Mouse (Mus musculus) layer of hippocampus, adult 18-20 months (tissue): ENCODE data around the gene Rufy4. TPM values are rescaled to one million over a fixed set of nuclear protein-coding genes. Genes with fewer than 3 reads are reported as not detected.

Experiments
- DNase-seq, 2 experiments: peaks; one replicate each; pipeline ENCODE4 v3.0.0; 2022; ENCODE audit warnings: low spot score in 2 of 2
- long read RNA-seq: library from polyadenylated mRNA; stranded (forward); transcript quantifications from one replicate; pipeline ENCODE4 v2.0.0, GENCODE M21; 2021
- total RNA-seq, 2 experiments: library from RNA; stranded (reverse); gene quantifications; 2 replicates each; pipeline ENCODE4 v1.2.3; 2021

The Rufy4 gene
- total RNA-seq, result not detected
- long read RNA-seq, result 0 reads

DNA sequence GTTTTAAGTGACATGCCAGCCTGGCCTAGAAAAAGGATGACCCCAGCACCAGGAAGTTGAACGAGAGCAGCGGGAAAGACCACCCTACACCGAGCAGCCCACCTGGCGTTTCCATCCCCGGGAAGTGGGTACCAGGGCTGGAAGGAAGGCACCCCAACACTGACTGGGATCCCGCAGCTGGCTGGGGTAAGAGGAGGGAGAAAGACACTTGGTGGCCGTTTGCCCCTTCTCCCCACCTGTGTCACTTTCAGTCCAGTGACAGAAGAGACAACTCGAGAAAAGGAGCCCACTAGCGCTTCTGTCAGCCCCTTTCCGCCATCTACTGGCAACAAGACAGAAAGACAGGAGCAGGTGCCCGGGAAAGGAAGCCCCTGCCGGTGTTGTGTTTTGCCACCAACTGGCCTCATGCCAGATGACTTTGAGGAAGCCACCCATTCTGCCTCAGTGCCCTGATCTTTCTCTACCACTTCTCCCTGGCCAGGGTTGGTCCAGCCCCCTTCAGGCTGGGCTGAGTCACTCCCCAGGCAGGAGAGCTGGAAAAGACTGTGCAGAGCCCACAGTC is at the start of gene Rufy4:
Rufy4 (plus strand) TSS at position 551 of the 562 bp plus-strand sequence.
- DNase-seq, result peak in 1 of 2 experiments; percentile 76

DNA sequence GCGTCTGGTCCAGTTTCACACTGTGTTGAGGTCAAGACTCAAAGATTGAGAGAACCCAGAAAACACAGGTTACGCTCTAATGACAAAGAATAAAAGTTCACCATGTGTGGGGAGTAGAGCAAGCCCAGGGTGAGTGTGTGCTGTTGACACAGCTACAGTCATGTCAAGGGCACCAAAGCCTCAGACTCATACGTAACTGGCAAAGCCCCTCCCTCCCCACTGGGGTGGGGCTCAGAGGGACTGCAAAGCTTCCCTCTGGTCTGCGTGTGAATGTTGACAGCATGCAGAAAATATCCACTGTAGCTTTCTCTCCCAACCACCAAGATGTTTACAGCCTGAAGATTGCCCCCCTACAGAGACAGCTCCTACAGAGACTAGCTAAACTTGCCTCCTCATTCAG is 49.1 kb upstream of the Rufy4 start:
- no peak for DNase-seq

DNA sequence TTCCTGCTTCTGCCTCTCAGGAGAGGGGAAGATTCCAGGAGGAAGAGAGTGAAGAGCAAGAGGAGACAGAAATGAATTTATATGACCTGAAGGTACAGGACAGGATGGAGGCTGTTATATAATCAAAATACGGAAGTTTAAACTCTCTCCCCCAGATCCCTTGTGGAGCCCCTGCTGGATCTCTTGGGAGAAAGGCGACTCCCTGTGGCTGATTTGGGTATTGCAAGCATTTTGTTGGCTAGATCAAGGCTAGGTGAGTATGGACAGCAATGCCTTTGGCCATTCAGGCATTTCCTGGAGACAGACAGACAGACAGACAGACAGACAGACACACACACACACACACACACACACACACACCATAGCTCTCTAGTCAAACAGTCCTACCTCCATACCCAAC is 48.0 kb upstream of the Rufy4 start:
- peak; percentile 23 to 85 for DNase-seq

DNA sequence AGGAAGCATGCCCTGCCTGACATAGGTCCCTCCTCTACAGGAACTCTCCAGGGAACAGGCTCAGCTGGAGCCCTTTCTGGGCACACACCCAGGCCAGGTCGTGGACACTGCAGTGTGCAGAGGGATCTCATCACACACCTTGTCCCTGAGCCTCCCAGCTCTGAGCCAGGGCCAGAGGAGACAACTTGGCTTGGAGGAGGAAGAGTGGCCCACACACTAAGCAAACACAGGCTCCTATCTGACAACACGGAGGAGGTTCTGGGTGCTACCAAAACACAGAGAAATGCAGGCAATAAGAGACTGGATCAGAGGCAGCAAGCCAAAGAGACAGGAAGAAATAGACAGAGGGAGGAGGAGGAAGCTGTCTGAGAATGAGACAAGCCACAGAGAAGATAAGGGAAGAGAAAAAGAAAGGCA is 43.8 kb upstream of the Rufy4 start:
- DNase-seq, result peak in 1 of 2 experiments; percentile 14

DNA sequence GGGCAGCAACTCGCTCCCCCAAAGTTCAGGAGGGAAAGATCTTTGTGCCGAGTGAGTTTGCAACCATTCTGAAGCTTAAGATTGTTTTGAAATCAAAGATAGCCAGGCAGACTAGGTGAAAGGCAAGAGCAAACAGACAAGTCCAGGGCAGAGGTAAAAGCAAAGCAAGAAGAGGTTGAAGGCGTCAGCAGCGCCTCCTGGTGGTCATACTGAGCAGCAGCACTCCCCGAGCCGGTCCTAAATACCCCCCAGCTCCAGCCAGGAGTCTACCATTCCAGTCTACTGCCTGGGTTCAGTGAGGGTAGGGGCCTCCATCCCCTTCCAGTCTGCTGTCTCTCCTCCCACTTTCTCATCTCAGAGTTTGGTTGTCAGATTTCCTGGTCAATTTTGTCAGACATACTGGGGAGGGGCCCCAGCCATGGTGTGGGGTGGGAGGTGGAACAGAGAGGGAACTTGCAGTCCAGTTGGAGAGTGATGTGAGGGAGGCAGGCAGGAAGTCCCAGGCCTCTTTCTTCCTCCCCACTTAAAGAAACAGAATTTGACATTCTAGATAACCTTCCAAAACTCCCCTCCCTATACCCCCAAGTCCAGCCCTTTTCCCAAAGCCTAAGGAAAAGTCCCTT is 42.4 kb upstream of the Rufy4 start:
- peak in 1 of 2 experiments; percentile 21 for DNase-seq

DNA sequence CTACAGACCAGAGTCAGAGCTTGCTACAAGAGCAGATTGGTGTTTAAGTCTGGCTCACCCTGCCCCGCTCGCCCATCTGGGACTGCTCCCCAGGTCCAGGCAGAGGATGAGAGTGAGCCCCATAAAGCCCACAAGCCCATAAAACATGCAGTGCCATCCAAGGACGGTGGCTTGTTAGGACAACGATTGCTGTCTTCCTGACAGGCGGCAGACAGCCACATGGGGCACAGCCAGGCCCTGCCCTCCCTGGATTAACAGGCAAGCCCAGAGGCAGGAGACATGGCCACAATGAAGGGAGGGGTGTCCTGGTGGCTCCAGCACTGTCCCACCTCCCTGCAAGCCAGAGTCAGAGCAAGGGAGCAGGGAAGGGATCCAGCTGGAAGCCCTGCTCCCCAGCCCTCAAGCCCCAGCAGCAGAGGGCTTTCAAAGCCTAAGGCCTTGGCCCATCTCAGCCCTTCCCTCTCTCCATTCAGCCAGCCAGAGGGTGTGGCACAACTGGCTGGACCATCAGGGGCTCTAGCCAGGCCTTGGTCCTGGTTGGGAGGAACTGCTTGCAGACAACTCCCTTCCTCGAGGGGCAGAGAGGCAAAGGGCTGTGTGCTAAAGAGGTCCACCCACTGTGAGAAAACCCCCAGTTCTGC is 41.2 kb upstream of the Rufy4 start:
- DNase-seq, result no peak

DNA sequence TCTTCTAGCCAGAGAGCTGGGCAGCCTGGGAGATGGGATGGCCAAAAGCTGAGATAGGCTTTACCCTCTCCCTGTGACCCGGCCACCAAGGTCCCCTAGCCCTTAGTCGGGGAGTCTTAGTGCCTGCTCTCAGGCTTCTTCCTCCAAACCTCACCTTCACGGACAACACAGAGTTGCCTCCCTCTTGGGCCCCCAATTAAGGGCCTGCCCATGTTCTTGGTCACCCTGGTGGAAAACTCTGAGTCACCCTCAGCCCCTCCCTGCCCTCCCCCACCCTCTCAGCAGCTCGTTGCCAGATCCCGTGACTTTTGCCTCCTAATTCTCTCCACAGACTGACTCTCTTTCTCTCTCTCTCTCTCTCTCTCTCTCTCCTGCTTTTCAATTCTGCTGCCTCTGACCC is 40.6 kb upstream of the Rufy4 start:
- no peak for DNase-seq

DNA sequence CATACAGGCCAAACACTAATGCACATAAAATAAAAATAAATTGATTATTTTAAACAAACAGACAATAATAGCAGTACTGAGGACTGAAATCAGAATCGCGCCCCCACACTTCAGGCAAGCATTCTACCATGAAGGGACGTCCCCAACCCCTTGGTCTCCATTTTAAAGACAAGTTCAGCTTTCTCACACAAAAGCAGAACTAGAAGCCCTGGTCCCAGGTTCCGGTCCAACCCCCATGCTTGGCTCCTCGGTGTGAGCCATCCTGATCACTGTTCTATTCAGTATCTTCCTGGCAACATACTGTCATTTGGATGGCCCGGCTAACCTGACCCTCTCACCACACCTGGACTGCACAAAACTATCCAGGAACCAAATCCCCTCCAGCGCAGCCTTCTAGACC is 39.8 kb upstream of the Rufy4 start:
- DNase-seq, result no peak

DNA sequence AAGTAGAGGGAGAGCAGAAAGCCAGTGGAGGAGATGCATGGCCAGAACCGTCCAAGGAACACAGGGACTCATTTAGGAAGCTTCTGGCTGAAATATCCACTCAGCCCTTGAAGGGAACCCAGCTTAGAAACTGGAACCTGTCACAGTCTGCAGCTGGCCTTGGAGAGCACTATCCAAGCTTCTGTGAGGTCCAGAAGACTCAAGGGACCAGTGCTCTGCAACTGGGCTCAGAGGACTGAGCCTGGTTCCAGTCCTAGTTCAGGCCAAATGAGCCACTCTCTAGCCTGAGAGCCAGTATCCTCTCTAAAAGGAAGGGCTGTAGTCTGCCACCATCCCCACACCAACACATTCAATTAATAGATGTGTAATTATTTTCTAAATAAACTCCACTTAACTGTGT is 36.8 kb upstream of the Rufy4 start:
- DNase-seq, result no peak

DNA sequence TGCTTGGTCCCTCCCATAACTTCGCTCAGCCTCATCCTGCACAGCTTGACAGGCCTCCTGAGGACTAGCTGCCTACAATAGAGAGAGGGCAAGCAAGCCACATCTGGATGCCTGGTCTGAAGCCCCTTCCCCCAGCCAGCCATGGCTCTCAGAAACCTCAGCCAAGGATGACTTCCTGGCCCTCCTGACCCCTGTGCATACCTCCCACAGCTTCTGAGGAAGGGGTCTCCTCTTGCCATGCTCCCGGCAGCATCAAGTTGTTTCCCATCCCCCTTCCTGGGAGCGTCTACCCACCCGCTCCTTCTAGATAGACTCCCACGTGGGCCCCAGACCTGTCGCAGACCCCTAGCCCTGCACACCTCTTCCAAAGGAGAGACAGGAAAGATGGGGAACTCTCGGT is 35.0 kb upstream of the Rufy4 start:
- no peak for DNase-seq

DNA sequence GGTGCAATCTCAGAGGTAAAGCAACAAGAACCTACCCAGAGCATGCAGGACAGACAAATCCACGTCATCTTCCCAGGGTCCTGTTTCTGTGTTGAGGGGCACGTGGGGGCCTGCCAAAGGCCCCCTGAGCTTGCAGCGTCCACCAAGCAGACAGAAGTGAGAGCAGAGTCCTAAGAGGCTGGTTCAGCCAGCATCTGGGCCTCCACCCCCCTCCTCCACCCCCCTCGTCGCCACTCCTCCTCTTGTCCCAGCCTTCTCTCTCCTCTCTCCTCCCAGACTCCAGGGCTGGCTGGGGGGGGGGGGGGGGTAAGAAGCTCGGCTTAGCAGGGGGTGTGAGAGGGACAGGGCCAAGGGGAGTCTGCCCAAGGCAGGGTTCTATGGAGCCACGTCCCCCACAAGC is 34.2 kb upstream of the Rufy4 start:
- DNase-seq, result no peak

DNA sequence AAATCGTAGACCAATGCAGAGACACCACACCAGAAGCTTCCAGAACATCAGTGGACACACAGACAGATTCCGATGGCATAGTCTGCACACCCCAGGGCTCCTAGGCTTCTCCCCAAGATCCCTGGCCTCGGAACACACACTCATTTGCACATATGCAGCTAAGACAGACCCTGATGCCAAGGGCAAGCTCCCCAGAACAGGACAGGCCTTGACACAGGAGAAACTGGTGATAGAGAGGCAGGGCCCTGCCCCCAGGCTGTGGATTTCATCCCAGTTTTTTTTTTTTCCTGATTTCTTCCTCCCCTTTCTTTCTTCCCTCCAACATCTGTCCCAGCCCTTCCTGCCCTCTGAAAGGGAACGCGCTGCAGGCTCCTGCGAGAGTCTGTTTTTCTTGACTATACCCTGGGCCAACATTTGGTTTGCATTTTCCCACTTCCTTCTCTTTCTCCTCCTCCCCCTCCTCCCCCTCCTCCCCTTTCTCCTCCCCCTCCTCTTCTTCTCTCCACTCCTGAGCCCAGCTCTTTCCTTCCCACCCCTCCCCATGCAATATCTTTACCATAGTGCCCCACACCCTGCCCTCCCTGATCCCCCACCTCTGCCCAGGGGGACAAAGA is 33.6 kb upstream of the Rufy4 start:
- DNase-seq, result no peak

DNA sequence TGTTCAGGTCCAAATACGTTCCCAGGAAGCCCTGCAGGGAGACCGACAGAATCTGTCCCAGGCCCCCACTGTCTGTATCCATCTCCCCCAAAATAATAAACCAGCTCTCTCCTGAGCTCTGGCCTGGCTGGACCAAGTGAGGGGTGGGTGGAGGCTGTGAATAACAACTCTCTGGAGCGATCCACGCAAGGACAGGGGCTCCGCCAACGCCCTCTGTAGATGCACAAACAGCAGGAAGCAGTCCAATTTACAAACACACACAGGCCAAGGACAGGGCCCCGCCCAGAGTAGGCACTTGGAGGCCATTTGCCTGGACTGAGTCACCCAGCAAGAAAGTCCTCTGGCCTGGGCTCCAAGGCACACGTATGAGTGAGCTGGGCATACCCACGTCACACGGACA is 33.1 kb upstream of the Rufy4 start:
- no peak for DNase-seq

DNA sequence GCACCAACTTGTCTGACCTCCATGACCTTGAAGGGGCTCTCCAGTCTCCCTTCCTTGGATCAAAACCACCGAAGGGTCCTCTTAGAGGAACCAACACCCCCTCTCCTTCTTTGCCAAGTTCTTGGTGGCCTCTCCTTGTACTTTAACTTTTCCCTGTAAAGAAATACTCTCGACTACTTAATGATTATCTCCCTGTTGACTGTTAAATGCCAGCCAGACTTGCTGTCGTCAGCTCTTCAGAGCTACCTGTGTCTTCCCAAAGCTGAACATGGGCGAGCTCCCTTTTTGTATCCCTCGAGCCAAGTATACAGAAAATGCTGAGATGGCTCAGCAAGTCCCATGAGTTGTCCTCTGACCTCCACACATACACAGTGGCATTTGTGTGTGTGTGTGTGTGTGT is 31.9 kb upstream of the Rufy4 start:
- no peak for DNase-seq

DNA sequence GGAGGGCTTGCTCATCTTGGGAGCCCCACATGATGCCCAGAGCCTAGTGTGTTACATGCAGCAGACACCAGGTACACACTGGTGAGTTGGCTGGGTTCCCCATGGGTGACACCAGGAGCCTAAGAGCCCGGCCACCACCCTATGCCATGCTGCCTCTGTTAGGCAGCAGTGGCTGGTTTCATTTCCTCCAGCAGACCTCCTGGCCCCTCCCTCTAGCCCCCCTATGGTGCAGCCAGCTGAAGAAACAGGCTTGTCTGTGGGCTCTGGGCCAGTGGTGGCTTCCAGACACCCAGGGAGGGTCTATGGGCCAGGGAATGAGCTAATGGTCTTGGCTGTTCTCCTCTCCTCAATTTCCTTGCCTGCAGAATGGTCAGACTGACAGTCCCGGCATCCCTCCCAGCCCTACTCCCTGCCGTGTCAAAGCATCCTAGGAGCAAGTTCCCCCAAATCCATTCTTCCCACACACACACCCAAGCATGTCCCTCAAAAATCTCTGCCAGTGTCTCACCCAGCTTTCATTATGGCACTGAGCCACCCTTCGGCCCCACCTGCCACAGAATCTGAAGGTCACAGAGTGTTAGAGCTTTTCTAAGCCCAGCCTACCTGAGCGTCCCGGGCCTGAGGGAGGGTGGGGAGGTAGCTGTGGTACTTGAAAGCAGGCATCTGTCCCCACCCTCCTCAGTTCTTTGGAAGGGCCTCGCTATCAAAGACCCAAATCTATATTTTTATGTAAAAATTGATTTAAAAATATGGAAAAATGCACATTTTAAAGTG is 30.7 kb upstream of the Rufy4 start:
- peak in 1 of 2 experiments; percentile 12 for DNase-seq

DNA sequence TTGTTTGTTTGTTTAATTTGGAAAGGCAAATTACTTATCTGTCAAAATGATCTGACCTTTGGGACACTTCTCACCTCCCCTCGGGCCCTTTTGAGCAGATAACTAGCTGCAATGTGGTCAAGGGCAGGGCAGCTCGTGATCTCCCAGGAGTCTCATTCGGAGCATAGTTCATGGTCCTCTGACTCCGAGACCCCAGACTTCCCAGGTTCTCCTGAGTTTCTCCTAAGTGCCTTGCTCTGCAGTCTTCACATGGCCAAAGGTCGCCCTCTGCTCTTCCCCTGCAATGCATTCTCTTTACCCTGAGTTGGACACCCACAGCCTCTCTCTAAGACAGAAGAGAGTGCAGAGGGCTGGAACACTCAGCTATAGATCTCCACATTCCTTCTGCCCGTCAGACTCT is 30.0 kb upstream of the Rufy4 start:
- DNase-seq, result no peak

DNA sequence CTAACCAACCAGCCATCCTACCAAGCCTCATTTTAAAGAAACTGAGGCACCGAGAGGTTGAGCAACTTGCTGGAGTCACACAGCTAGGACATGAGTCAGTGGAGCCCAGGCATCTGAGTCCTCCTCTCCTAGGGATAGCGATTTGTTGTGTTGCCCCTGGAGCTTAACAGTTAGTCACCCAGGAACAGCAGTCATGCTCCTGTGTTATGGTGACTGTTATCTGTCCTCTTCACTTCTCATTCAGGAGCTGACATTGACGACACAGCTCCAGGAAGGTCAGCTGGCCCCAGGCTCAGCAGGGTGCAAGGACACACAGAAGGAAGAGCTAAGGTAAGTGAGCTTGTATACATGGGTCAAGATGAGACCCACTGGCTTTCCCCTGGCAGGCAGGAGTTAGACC is 29.6 kb upstream of the Rufy4 start:
- no peak for DNase-seq

DNA sequence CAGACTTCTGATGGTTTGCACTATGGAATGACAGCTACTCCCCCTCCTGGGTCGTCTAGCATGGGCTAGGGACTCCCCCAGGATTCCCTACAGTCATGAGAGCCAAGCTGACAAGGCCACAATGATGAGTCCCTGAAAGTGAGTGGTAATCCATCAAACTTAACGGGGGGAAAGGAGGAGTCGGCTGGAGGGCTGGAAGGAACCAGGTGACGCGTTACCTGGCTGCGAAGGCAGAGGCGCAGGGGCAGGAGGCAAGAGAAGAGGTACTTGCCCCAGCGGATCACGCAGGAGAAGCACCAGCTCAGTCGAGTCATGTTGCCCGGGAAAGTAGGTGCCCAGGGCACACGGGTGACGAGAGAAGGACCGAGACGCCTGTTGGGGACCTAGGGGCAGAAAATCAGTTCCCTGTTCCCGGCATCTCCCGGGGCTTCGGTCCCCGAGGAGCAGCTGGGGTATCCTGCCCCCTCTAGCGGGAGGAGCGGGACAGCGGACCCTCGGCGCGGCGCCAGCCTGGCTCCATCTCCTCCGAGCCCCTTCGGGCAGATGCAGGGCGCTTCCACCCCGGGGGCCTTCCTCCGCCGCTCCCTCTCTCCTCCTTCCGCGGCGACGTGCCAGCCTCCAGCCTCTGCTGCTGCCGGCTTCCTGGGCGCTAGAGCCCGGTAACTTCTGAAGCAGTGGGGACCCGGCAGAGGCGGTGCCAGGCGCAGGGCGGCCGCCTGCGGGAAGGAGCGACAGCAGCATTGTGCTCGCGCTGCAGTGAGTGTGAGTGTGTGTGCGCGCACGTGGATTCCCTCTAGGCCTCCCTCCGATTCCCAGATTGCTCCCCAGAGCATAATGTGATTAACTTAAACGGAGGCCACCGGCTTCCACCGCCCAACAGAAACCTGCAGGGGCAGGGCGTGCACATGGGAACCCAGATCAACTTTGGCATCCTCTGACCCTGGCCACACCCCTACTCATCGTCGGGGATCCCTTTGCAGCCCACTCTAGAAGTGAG is 27.0 kb upstream of the Rufy4 start:
- DNase-seq, result peak in 1 of 2 experiments; percentile 34

DNA sequence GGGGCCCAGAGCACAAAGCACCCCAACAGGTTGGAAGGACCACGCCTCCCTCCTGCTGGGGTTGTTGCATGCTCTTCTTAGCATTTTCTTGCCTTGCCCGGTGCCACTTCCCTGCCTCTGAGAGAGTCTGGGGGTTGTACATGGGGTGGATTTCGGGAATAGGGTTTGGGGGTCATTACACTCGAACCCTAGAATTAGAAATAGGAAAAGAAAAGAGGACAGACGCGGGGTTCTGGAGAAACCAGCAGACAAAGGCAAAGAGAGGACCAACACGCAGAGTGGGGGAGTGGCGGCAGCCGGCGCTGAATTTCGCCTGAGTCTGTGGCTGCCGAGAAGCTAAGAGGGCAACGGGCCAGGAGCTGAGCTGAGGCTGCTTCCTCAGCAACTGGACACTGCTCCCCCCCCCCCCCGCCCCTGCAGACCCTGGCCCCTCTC is 26.3 kb upstream of the Rufy4 start:
- no peak for DNase-seq

DNA sequence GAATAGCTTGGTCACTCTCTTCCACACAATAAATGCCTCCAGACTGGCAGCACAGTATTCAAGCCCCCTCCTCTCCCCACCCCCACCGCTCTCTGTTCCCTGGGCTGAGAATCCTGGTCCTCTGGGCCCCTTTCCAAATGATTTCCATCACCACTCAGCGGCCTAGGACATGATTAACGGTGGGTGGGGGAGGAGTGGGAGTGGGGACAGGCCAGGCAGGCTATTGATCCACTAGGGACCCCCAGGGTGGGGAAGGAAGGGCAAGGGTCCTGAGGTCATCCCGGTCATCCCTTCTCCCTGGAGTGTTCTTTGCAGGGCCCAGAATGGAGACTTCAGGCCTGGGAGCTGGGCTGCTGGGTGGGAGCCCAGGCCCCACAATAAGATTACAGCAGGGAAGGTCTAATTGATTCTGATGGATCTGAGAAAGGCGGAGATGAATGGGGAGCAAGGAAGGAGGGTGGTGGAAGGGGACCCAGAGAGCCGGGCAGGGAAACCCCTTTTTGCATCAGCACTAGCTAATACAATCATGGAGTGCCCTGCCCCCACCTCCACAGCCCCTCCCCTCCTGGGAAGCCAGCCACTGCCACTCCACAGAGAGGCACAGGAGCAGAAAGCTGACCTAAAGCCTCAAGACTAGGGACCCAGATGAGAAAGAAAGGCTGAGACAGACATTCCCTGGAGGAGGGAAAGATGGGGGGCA is 21.5 kb upstream of the Rufy4 start:
- no peak for DNase-seq
